Mouse (Mus musculus) neural tube, embryonic 15.5 days (tissue): ENCODE data around the gene Ptprg. TPM values are rescaled to one million over a fixed set of nuclear protein-coding genes. Genes with fewer than 3 reads are reported as not detected.

Experiments used
- ATAC-seq: fragments of 200-750 bp; cut with Nextera tagmentation; 2 replicates; pipeline ENCODE4 v1.8.0; 2017; ENCODE audit warnings: mild to moderate bottlenecking, moderate TSS enrichment, moderate library complexity; ENCODE audit not compliant: low FRiP score
- H3K27ac ChIP-seq: fragments of 300-500 bp; sonication (generic); replicated peaks from 2 replicates; pipeline ENCODE4 v1.5.1; 2015; ENCODE audit warnings: mild to moderate bottlenecking, inconsistent platforms
- H3K27me3 ChIP-seq: fragments of 300-500 bp; sonication (generic); replicated peaks from 2 replicates; pipeline ENCODE4 v1.6.1; 2015; ENCODE audit warnings: inconsistent platforms
- H3K36me3 ChIP-seq: fragments of 300-500 bp; sonication (generic); 2 replicates; pipeline ENCODE4 v1.6.1; 2015; ENCODE audit warnings: inconsistent platforms
- H3K4me1 ChIP-seq: fragments of 300-500 bp; sonication (generic); 2 replicates; pipeline ENCODE4 v1.6.1; 2015; ENCODE audit warnings: inconsistent platforms
- H3K4me2 ChIP-seq: fragments of 300-500 bp; sonication (generic); 2 replicates; pipeline ENCODE4 v1.6.1; 2015; ENCODE audit warnings: inconsistent platforms, mild to moderate bottlenecking, moderate library complexity
- H3K4me3 ChIP-seq: fragments of 300-500 bp; sonication (generic); replicated peaks from 2 replicates; pipeline ENCODE4 v1.5.1; 2015; ENCODE audit warnings: mild to moderate bottlenecking, inconsistent platforms
- H3K9ac ChIP-seq: fragments of 300-500 bp; sonication (generic); replicated peaks from 2 replicates; pipeline ENCODE4 v1.6.1; 2015; ENCODE audit warnings: mild to moderate bottlenecking, inconsistent platforms
- H3K9me3 ChIP-seq: fragments of 300-500 bp; sonication (generic); replicated peaks from 2 replicates; pipeline ENCODE4 v1.6.1; 2016; ENCODE audit warnings: inconsistent platforms
- WGBS: fragments of 180-500 bp; shearing (Covaris S2); methylation state at CpG from one replicate; pipeline ENCODE4 v1.1.7; 2015; ENCODE audit warnings: mixed read lengths; 5-methylcytosine and 5-hydroxymethylcytosine counted together
- polyA plus RNA-seq: library from polyadenylated mRNA; unstranded; fragments of >200 nt; fragmentation: Nextera tagmentation; extraction: Ambion mirVana; gene quantifications from 2 replicates; pipeline ENCODE4 v1.2.1, GENCODE M21; 2015

The Ptprg gene
- polyA plus RNA-seq, 1 experiment from 2014 or later: 40.4 TPM

GRCm38 (mm10) chr14:11874266-11874665 lies 320.9 kb downstream of the Ptprg start:
- 87% methylated on average over 6 of the region's 6 CpGs for WGBS
- no peak overlapping the region for H3K27ac ChIP-seq
- H3K36me3 ChIP-seq: no peaks in the 10 kb centered on the region
- H3K4me3 ChIP-seq: no peak overlapping the region
- no peaks in the 10 kb centered on the region for H3K27me3 ChIP-seq
- no peak for ATAC-seq
- H3K4me2 ChIP-seq: no peak overlapping the region
- no peak overlapping the region for H3K9ac ChIP-seq
- H3K4me1 ChIP-seq: peaks cover 52% of the 10 kb centered on the region
- no peaks in the 10 kb centered on the region for H3K9me3 ChIP-seq

- peak overlapping the region; percentile 9; the same call in 1 of the 2 replicates for H3K4me2 ChIP-seq
- peak; percentile 78 for ATAC-seq
- H3K27ac ChIP-seq: peak overlapping the region; percentile 65
- H3K4me3 ChIP-seq: no peak overlapping the region
- no peak overlapping the region for H3K9ac ChIP-seq
- H3K9me3 ChIP-seq: no peaks in the 10 kb centered on the region
- H3K27me3 ChIP-seq: no peaks in the 10 kb centered on the region
- no peaks in the 10 kb centered on the region for H3K36me3 ChIP-seq
- H3K4me1 ChIP-seq: peaks cover 59% of the 10 kb centered on the region
- 49% methylated on average over 11 of the region's 11 CpGs for WGBS
Measured at GRCm38 (mm10) chr14:11874960-11875889, 321.9 kb downstream of the Ptprg start.

GRCm38 (mm10) chr14:11881082-11881481 lies 327.8 kb downstream of the Ptprg start:
- no peaks in the 10 kb centered on the region for H3K27me3 ChIP-seq
- WGBS: 81% methylated on average over 3 of the region's 3 CpGs
- no peaks in the 10 kb centered on the region for H3K9me3 ChIP-seq
- H3K4me1 ChIP-seq: peaks cover 41% of the 10 kb centered on the region
- no peak overlapping the region for H3K4me2 ChIP-seq
- H3K36me3 ChIP-seq: no peaks in the 10 kb centered on the region
- H3K9ac ChIP-seq: no peak overlapping the region
- no peak overlapping the region for H3K4me3 ChIP-seq
- ATAC-seq: no peak
- H3K27ac ChIP-seq: no peak overlapping the region

GRCm38 (mm10) chr14:11883142-11883921 lies 330.0 kb downstream of the Ptprg start:
- Histone ChIP-seq H3K9me3 (no peaks in the 10 kb centered on the region), H3K27ac (peak overlapping the region; percentile 58), H3K27me3 (no peaks in the 10 kb centered on the region), H3K4me1 (peaks cover 36% of the 10 kb centered on the region), H3K4me3 (no peak overlapping the region), H3K9ac (no peak overlapping the region), H3K4me2 (no peak overlapping the region), H3K36me3 (no peaks in the 10 kb centered on the region)
- ATAC-seq: peak; percentile 52; the same call in 1 of the 2 replicates
- WGBS: 21% methylated on average over 10 of the region's 10 CpGs

- Histone ChIP-seq H3K4me3 (no peak overlapping the region), H3K9ac (no peak overlapping the region), H3K4me2 (no peak overlapping the region), H3K36me3 (no peaks in the 10 kb centered on the region), H3K27me3 (no peaks in the 10 kb centered on the region), H3K27ac (peak overlapping the region; percentile 58), H3K4me1 (peaks cover 29% of the 10 kb centered on the region), H3K9me3 (no peaks in the 10 kb centered on the region)
- WGBS: 58% methylated on average over 5 of the region's 5 CpGs
- ATAC-seq: no peak
Measured at GRCm38 (mm10) chr14:11883995-11884394, 330.7 kb downstream of the Ptprg start.

- no peak for ATAC-seq
- Histone ChIP-seq H3K9me3 (no peaks in the 10 kb centered on the region), H3K27ac (no peak overlapping the region), H3K4me1 (peaks cover 15% of the 10 kb centered on the region), H3K4me2 (no peak overlapping the region), H3K27me3 (no peaks in the 10 kb centered on the region), H3K4me3 (no peak overlapping the region), H3K9ac (no peak overlapping the region), H3K36me3 (no peaks in the 10 kb centered on the region)
- WGBS: 81% methylated on average over 3 of the region's 3 CpGs
Measured at GRCm38 (mm10) chr14:11886417-11886816, 333.1 kb downstream of the Ptprg start.

- ATAC-seq: no peak
- 74% methylated on average over 3 of the region's 3 CpGs for WGBS
- no peak overlapping the region for H3K4me2 ChIP-seq
Measured at GRCm38 (mm10) chr14:11890890-11891289, 337.6 kb downstream of the Ptprg start.

GRCm38 (mm10) chr14:11892621-11893020 lies 339.3 kb downstream of the Ptprg start:
- peak; percentile 50; the same call in 1 of the 2 replicates for ATAC-seq
- 52% methylated on average over 9 of the region's 9 CpGs for WGBS

More at GRCm38 (mm10) chr14:11890890-11891289, 337.6 kb downstream of the Ptprg start:
- Histone ChIP-seq H3K36me3 (no peaks in the 10 kb centered on the region), H3K27me3 (no peaks in the 10 kb centered on the region), H3K4me1 (peaks cover 10% of the 10 kb centered on the region), H3K4me3 (no peak overlapping the region), H3K9me3 (no peaks in the 10 kb centered on the region), H3K9ac (no peak overlapping the region), H3K27ac (no peak overlapping the region)

GRCm38 (mm10) chr14:11895486-11895885 lies 342.2 kb downstream of the Ptprg start:
- Histone ChIP-seq H3K27ac (no peak overlapping the region), H3K4me2 (no peak overlapping the region), H3K4me3 (no peak overlapping the region), H3K9me3 (no peaks in the 10 kb centered on the region), H3K36me3 (no peaks in the 10 kb centered on the region), H3K27me3 (no peaks in the 10 kb centered on the region), H3K4me1 (peaks cover 9% of the 10 kb centered on the region), H3K9ac (no peak overlapping the region)
- 69% methylated on average over 13 of the region's 13 CpGs for WGBS
- no peak for ATAC-seq

More at GRCm38 (mm10) chr14:11892621-11893020, 339.3 kb downstream of the Ptprg start:
- Histone ChIP-seq H3K4me1 (peaks cover 10% of the 10 kb centered on the region), H3K36me3 (no peaks in the 10 kb centered on the region), H3K9me3 (no peaks in the 10 kb centered on the region), H3K9ac (no peak overlapping the region), H3K4me3 (no peak overlapping the region), H3K27me3 (no peaks in the 10 kb centered on the region), H3K4me2 (no peak overlapping the region), H3K27ac (no peak overlapping the region)

- peaks cover 13% of the 10 kb centered on the region; the same call in 1 of the 2 replicates for H3K4me1 ChIP-seq
- no peak for ATAC-seq
Measured at GRCm38 (mm10) chr14:11902794-11903193, 349.5 kb downstream of the Ptprg start.

GRCm38 (mm10) chr14:11906130-11906675 lies 352.9 kb downstream of the Ptprg start:
- Histone ChIP-seq H3K36me3 (no peaks in the 10 kb centered on the region), H3K27ac (no peak overlapping the region), H3K9me3 (no peaks in the 10 kb centered on the region), H3K27me3 (no peaks in the 10 kb centered on the region), H3K4me3 (no peak overlapping the region), H3K4me1 (peaks cover 7% of the 10 kb centered on the region; the same call in 1 of the 2 replicates), H3K4me2 (no peak overlapping the region), H3K9ac (no peak overlapping the region)
- ATAC-seq: no peak
- 62% methylated on average over 5 of the region's 5 CpGs for WGBS

More at GRCm38 (mm10) chr14:11902794-11903193, 349.5 kb downstream of the Ptprg start:
- no peaks in the 10 kb centered on the region for H3K9me3 ChIP-seq
- H3K4me2 ChIP-seq: no peak overlapping the region
- no peak overlapping the region for H3K9ac ChIP-seq
- 54% methylated on average over 2 of the region's 2 CpGs for WGBS
- H3K36me3 ChIP-seq: no peaks in the 10 kb centered on the region
- H3K4me3 ChIP-seq: no peak overlapping the region
- H3K27me3 ChIP-seq: no peaks in the 10 kb centered on the region
- H3K27ac ChIP-seq: no peak overlapping the region
